Mouse (Mus musculus): Measurements from ENCODE around the gene Cat. TPM values are rescaled to one million over a fixed set of nuclear protein-coding genes. Genes with fewer than 3 reads are reported as not detected.

Gene Cat
- polyA plus RNA-seq, 1 experiment from 2014 or later, result 127 TPM

GRCm38 (mm10) chr2:103420650-103421507, 64.1 kb downstream of the Cat start:
- Histone ChIP-seq H3K4me1 (ENCODE audit: control insufficient read depth, insufficient read depth, low read length) (no peaks in the 10 kb centered on the region), H3K9me3 (ENCODE audit: control insufficient read depth, low read length) (no peaks in the 10 kb centered on the region), H3K27ac (ENCODE audit: low read depth, low read length) (no peak overlapping the region), H3K27me3 (ENCODE audit: control insufficient read depth, insufficient read depth, low read length) (no peaks in the 10 kb centered on the region), H3K36me3 (ENCODE audit: control insufficient read depth, insufficient read depth, low read length) (no peaks in the 10 kb centered on the region), H3K9ac (ENCODE audit: low read length) (no peak overlapping the region), H3K4me3 (ENCODE audit: low read depth, low read length) (no peak overlapping the region), H3K4me2 (ENCODE audit: low read depth) (no peak overlapping the region)
- no peak for DNase-seq (ENCODE audit: low spot score)
- no peak for ATAC-seq (ENCODE audit: insufficient read depth, low FRiP score, low TSS enrichment)
- WGBS, result 72% methylated on average over 15 of the region's 15 CpGs

GRCm38 (mm10) chr2:103415774-103416173, 69.2 kb downstream of the Cat start:
- Histone ChIP-seq H3K9ac (ENCODE audit: low read length) (no peak overlapping the region), H3K9me3 (ENCODE audit: control insufficient read depth, low read length) (no peaks in the 10 kb centered on the region), H3K4me3 (ENCODE audit: low read depth, low read length) (no peak overlapping the region), H3K27me3 (ENCODE audit: control insufficient read depth, insufficient read depth, low read length) (no peaks in the 10 kb centered on the region), H3K4me1 (ENCODE audit: control insufficient read depth, insufficient read depth, low read length) (no peaks in the 10 kb centered on the region), H3K4me2 (ENCODE audit: low read depth) (no peak overlapping the region), H3K36me3 (ENCODE audit: control insufficient read depth, insufficient read depth, low read length) (no peaks in the 10 kb centered on the region), H3K27ac (ENCODE audit: low read depth, low read length) (no peak overlapping the region)
- 93% methylated on average over 3 of the region's 3 CpGs for WGBS
- DNase-seq (ENCODE audit: low spot score), result no peak
- ATAC-seq (ENCODE audit: insufficient read depth, low FRiP score, low TSS enrichment), result no peak

GRCm38 (mm10) chr2:103413381-103413780, 71.6 kb downstream of the Cat start:
- no peak overlapping the region for H3K4me2 ChIP-seq (ENCODE audit: low read depth)
- 85% methylated on average over 5 of the region's 5 CpGs for WGBS
- H3K27me3 ChIP-seq (ENCODE audit: control insufficient read depth, insufficient read depth, low read length), result no peaks in the 10 kb centered on the region
- no peak for DNase-seq (ENCODE audit: low spot score)
- no peaks in the 10 kb centered on the region for H3K36me3 ChIP-seq (ENCODE audit: control insufficient read depth, insufficient read depth, low read length)
- H3K4me1 ChIP-seq (ENCODE audit: control insufficient read depth, insufficient read depth, low read length), result no peaks in the 10 kb centered on the region
- H3K9ac ChIP-seq (ENCODE audit: low read length), result no peak overlapping the region
- H3K9me3 ChIP-seq (ENCODE audit: control insufficient read depth, low read length), result no peaks in the 10 kb centered on the region
- ATAC-seq (ENCODE audit: insufficient read depth, low FRiP score, low TSS enrichment), result no peak
- H3K27ac ChIP-seq (ENCODE audit: low read depth, low read length), result no peak overlapping the region
- H3K4me3 ChIP-seq (ENCODE audit: low read depth, low read length), result no peak overlapping the region

- Histone ChIP-seq H3K9ac (ENCODE audit: low read length) (no peak overlapping the region), H3K27me3 (ENCODE audit: control insufficient read depth, insufficient read depth, low read length) (no peaks in the 10 kb centered on the region), H3K4me1 (ENCODE audit: control insufficient read depth, insufficient read depth, low read length) (peaks cover 6% of the 10 kb centered on the region; the same call in 1 of the 2 replicates), H3K4me3 (ENCODE audit: low read depth, low read length) (no peak overlapping the region), H3K9me3 (ENCODE audit: control insufficient read depth, low read length) (no peaks in the 10 kb centered on the region), H3K4me2 (ENCODE audit: low read depth) (no peak overlapping the region), H3K36me3 (ENCODE audit: control insufficient read depth, insufficient read depth, low read length) (no peaks in the 10 kb centered on the region), H3K27ac (ENCODE audit: low read depth, low read length) (no peak overlapping the region)
- WGBS, result 95% methylated on average over 3 of the region's 3 CpGs
- no peak for DNase-seq (ENCODE audit: low spot score)
- no peak for ATAC-seq (ENCODE audit: insufficient read depth, low FRiP score, low TSS enrichment)
Measured at GRCm38 (mm10) chr2:103411816-103412215, 73.1 kb downstream of the Cat start.

GRCm38 (mm10) chr2:103411348-103411747, 73.6 kb downstream of the Cat start, which contains the start of gene Elf5:
TSS of gene Elf5 (plus strand) at chr2:103411688.
- no peak within 1 kb of the TSS for H3K4me3 ChIP-seq (ENCODE audit: low read depth, low read length)
- ATAC-seq (ENCODE audit: insufficient read depth, low FRiP score, low TSS enrichment), result no peak
- H3K36me3 ChIP-seq (ENCODE audit: control insufficient read depth, insufficient read depth, low read length), result no peaks in the 10 kb centered on the region
- H3K9ac ChIP-seq (ENCODE audit: low read length), result no peak within 1 kb of the TSS
- no peaks in the 10 kb centered on the region for H3K9me3 ChIP-seq (ENCODE audit: control insufficient read depth, low read length)
- WGBS, result 93% methylated on average over 6 of the region's 6 CpGs
- DNase-seq (ENCODE audit: low spot score), result no peak
- peaks cover 6% of the 10 kb centered on the region; the same call in 1 of the 2 replicates for H3K4me1 ChIP-seq (ENCODE audit: control insufficient read depth, insufficient read depth, low read length)
- no peaks in the 10 kb centered on the region for H3K27me3 ChIP-seq (ENCODE audit: control insufficient read depth, insufficient read depth, low read length)
- H3K4me2 ChIP-seq (ENCODE audit: low read depth), result no peak within 1 kb of the TSS
- H3K27ac ChIP-seq (ENCODE audit: low read depth, low read length), result no peak within 1 kb of the TSS

- H3K27me3 ChIP-seq (ENCODE audit: control insufficient read depth, insufficient read depth, low read length), result no peaks in the 10 kb centered on the region
- no peaks in the 10 kb centered on the region for H3K36me3 ChIP-seq (ENCODE audit: control insufficient read depth, insufficient read depth, low read length)
- no peak overlapping the region for H3K4me3 ChIP-seq (ENCODE audit: low read depth, low read length)
- DNase-seq (ENCODE audit: low spot score), result no peak
- H3K27ac ChIP-seq (ENCODE audit: low read depth, low read length), result no peak overlapping the region
- no peak overlapping the region for H3K4me2 ChIP-seq (ENCODE audit: low read depth)
- no peaks in the 10 kb centered on the region for H3K9me3 ChIP-seq (ENCODE audit: control insufficient read depth, low read length)
- H3K9ac ChIP-seq (ENCODE audit: low read length), result no peak overlapping the region
- 76% methylated on average over 3 of the region's 3 CpGs for WGBS
- H3K4me1 ChIP-seq (ENCODE audit: control insufficient read depth, insufficient read depth, low read length), result peaks cover 6% of the 10 kb centered on the region; the same call in 1 of the 2 replicates
- no peak for ATAC-seq (ENCODE audit: insufficient read depth, low FRiP score, low TSS enrichment)
Measured at GRCm38 (mm10) chr2:103406239-103406638, 78.7 kb downstream of the Cat start.

Other genes with a start within 250 kb of the Cat start
- 0.15 TPM in 1 of 2 replicates, not detected in the other for gene Ehf, start 181.9 kb downstream of the Cat start, polyA plus RNA-seq (2014; fragmentation: Nextera tagmentation; extraction: Ambion mirVana)
- not detected in 2 replicates for gene Elf5, start 73.5 kb downstream of the Cat start, polyA plus RNA-seq (2014; fragmentation: Nextera tagmentation; extraction: Ambion mirVana)
- gene Abtb2, start 81.2 kb upstream of the Cat start, polyA plus RNA-seq (2014; fragmentation: Nextera tagmentation; extraction: Ambion mirVana), result 14.4 and 15.6 TPM in 2 replicates

All from neural tube, embryonic 11.5 days (tissue).